Mouse (Mus musculus): Measurements from ENCODE around the gene Arhgef39.

Arhgef39 gene

GRCm38 (mm10) chr4:43499407-43500333, at the start of gene Arhgef39:
Gene Arhgef39 (minus strand): TSS chr4:43499695.
- DNase-seq = peak; percentile 80

- DNase-seq = no peak
Observed at GRCm38 (mm10) chr4:43549055-43549454, 49.6 kb upstream of the Arhgef39 start.

- DNase-seq = no peak
Observed at GRCm38 (mm10) chr4:43547160-43547559, 47.7 kb upstream of the Arhgef39 start.

GRCm38 (mm10) chr4:43546375-43547047, 47.0 kb upstream of the Arhgef39 start:
- DNase-seq = no peak

GRCm38 (mm10) chr4:43542044-43542443, 42.5 kb upstream of the Arhgef39 start:
- DNase-seq = no peak

GRCm38 (mm10) chr4:43536031-43536430, 36.5 kb upstream of the Arhgef39 start:
- DNase-seq = no peak

- DNase-seq = no peak
Observed at GRCm38 (mm10) chr4:43535628-43536027, 36.1 kb upstream of the Arhgef39 start.

- no peak for DNase-seq
Observed at GRCm38 (mm10) chr4:43533270-43533669, 33.8 kb upstream of the Arhgef39 start.

- peak; percentile 68 for DNase-seq
Observed at GRCm38 (mm10) chr4:43530581-43530980, 31.1 kb upstream of the Arhgef39 start.

GRCm38 (mm10) chr4:43530081-43530501, 30.6 kb upstream of the Arhgef39 start:
- DNase-seq = no peak

GRCm38 (mm10) chr4:43528487-43528886, 29.0 kb upstream of the Arhgef39 start:
- DNase-seq = no peak

- DNase-seq = no peak
Observed at GRCm38 (mm10) chr4:43527880-43528279, 28.4 kb upstream of the Arhgef39 start.

GRCm38 (mm10) chr4:43519956-43520355, 20.5 kb upstream of the Arhgef39 start:
- peak; percentile 90 for DNase-seq

GRCm38 (mm10) chr4:43519551-43519950, 20.1 kb upstream of the Arhgef39 start:
- no peak for DNase-seq

GRCm38 (mm10) chr4:43515764-43516708, 16.5 kb upstream of the Arhgef39 start:
- DNase-seq = no peak

- DNase-seq = no peak
Observed at GRCm38 (mm10) chr4:43513791-43514190, 14.3 kb upstream of the Arhgef39 start.

GRCm38 (mm10) chr4:43513300-43513699, 13.8 kb upstream of the Arhgef39 start:
- no peak for DNase-seq

GRCm38 (mm10) chr4:43512653-43513052, 13.2 kb upstream of the Arhgef39 start:
- DNase-seq = no peak

- no peak for DNase-seq
Observed at GRCm38 (mm10) chr4:43511675-43512454, 12.4 kb upstream of the Arhgef39 start.

GRCm38 (mm10) chr4:43509109-43509508, 9.6 kb upstream of the Arhgef39 start:
- no peak for DNase-seq

- DNase-seq = no peak
Observed at GRCm38 (mm10) chr4:43508666-43508997, 9.1 kb upstream of the Arhgef39 start.
